Mouse (Mus musculus) forebrain, embryonic 16.5 days (tissue): ENCODE results near the gene Mtm1. TPM values are rescaled to one million over a fixed set of nuclear protein-coding genes. Genes with fewer than 3 reads are reported as not detected.

Experiments used
- ATAC-seq: fragments of 200-750 bp; cut with Nextera tagmentation; 2 replicates; pipeline ENCODE4 v1.8.0; 2017; ENCODE audit warnings: mild to moderate bottlenecking, moderate library complexity
- H3K27ac ChIP-seq: fragments of 300-500 bp; sonication (generic); 2 replicates; pipeline ENCODE4 v1.5.1; 2014; ENCODE audit warnings: low read length, control low read depth
- H3K27me3 ChIP-seq: fragments of 300-500 bp; sonication (generic); replicated peaks from 2 replicates; pipeline ENCODE4 v1.6.1; 2014; ENCODE audit warnings: low read length; ENCODE audit not compliant: control insufficient read depth, insufficient read depth
- H3K36me3 ChIP-seq: fragments of 300-500 bp; sonication (generic); 2 replicates; pipeline ENCODE4 v1.6.1; 2014; ENCODE audit not compliant: control insufficient read depth, insufficient read depth
- H3K4me1 ChIP-seq: fragments of 300-500 bp; sonication (generic); replicated peaks from 2 replicates; pipeline ENCODE4 v1.6.1; 2014; ENCODE audit warnings: low read length; ENCODE audit not compliant: control insufficient read depth, insufficient read depth
- H3K4me2 ChIP-seq: fragments of 300-500 bp; sonication (generic); 2 replicates; pipeline ENCODE4 v1.6.1; 2014; ENCODE audit warnings: mild to moderate bottlenecking, low read length, control low read depth
- H3K4me3 ChIP-seq: fragments of 300-500 bp; sonication (generic); replicated peaks from 2 replicates; pipeline ENCODE4 v1.5.1; 2014; ENCODE audit warnings: mild to moderate bottlenecking, low read length, control low read depth
- H3K9ac ChIP-seq: fragments of 300-500 bp; sonication (generic); replicated peaks from 2 replicates; pipeline ENCODE4 v1.6.1; 2014; ENCODE audit warnings: low read depth, low read length, control low read depth
- H3K9me3 ChIP-seq: fragments of 300-500 bp; sonication (generic); 2 replicates; pipeline ENCODE4 v1.6.1; 2016; ENCODE audit warnings: low read length; ENCODE audit not compliant: control insufficient read depth
- WGBS: fragments of 180-500 bp; shearing (Covaris S2); extraction: QIAGEN DNeasy Blood & Tissue Kit; methylation state at CpG from one replicate; pipeline ENCODE4 v1.1.7; 2014; 5-methylcytosine and 5-hydroxymethylcytosine counted together
- polyA plus RNA-seq: library from polyadenylated mRNA; unstranded; fragments of >200 nt; fragmentation: Nextera tagmentation; extraction: Ambion mirVana; gene quantifications from 2 replicates; pipeline ENCODE4 v1.2.1, GENCODE M21; 2015

Mtm1 gene
- polyA plus RNA-seq, 1 experiment from 2014 or later = 4.4 TPM

DNA sequence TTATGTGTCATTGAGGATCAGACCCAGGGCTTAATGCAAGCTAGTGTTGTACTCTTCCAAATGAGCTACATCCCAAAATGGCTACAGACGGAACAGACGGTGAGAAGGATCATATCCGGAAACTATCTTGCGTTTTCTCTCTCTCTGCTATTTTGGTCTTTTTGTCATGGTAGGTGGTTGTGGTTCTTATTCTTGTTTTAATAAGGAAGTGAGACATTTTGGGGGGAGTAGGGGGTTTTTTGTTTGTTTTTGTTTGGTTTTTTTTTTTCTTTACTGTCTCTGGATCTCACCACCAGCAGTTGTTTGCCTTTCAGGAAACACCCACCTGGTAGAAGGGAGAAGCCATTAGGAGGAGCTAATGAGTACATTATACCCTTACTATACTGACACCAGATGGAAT, 50.3 kb downstream of the Mtm1 start:
- Histone ChIP-seq H3K27me3 (no peaks in the 10 kb centered on the region), H3K4me3 (no peak overlapping the region), H3K4me1 (no peaks in the 10 kb centered on the region), H3K9ac (no peak overlapping the region), H3K36me3 (no peaks in the 10 kb centered on the region), H3K9me3 (no peaks in the 10 kb centered on the region), H3K27ac (no peak overlapping the region), H3K4me2 (no peak overlapping the region)
- ATAC-seq = no peak
- 97% methylated on average over 4 of the region's 4 CpGs for WGBS

DNA sequence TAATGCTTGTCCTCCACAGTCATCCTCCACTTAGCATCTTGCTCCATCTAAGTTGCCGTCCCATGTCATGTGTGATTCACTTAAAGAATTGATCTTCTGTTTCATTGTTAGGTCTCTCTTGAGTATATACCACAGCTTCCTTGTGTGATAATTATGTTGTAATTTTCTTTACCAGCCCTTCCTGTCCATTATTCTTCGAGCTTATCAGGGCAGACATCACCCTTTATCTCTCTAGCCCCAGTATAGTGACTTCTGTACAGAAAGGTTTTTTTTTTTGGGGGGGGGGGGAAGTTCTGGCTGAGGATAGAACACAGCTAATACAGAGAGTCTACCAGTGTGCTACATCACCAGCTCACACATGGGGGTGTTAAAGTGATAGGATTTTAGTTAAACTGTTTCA, 53.7 kb downstream of the Mtm1 start:
- Histone ChIP-seq H3K4me1 (no peaks in the 10 kb centered on the region), H3K9me3 (no peaks in the 10 kb centered on the region), H3K27me3 (no peaks in the 10 kb centered on the region), H3K4me3 (no peak overlapping the region), H3K9ac (no peak overlapping the region), H3K4me2 (no peak overlapping the region), H3K27ac (no peak overlapping the region), H3K36me3 (no peaks in the 10 kb centered on the region)
- ATAC-seq = no peak
- 73% methylated on average over 2 of the region's 2 CpGs for WGBS

DNA sequence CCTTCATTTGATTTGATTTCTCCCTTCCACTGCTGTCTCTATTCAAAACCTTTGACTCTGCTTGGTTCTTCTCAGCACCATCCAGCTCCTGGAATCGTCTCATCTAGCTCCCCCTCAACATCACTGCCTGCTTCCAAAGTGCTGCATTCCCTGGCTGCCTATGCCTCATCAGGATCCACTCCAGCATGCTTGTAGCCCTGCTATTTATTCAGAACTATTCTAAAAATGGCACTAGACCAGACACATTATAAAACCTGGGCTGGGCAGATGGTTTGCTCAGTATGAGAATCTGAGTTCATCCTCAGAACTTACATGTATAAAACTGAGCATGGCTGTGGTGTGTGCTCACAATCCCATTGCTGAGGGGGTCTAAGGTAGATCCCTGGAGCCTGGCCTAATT, 58.4 kb downstream of the Mtm1 start:
- H3K36me3 ChIP-seq = no peaks in the 10 kb centered on the region
- no peak overlapping the region for H3K27ac ChIP-seq
- H3K27me3 ChIP-seq = no peaks in the 10 kb centered on the region
- H3K4me3 ChIP-seq = no peak overlapping the region
- no peak overlapping the region for H3K4me2 ChIP-seq
- no peaks in the 10 kb centered on the region for H3K9me3 ChIP-seq
- H3K9ac ChIP-seq = no peak overlapping the region
- no peaks in the 10 kb centered on the region for H3K4me1 ChIP-seq
- ATAC-seq = no peak
- 57% methylated on average over 1 of the region's 1 CpGs for WGBS

DNA sequence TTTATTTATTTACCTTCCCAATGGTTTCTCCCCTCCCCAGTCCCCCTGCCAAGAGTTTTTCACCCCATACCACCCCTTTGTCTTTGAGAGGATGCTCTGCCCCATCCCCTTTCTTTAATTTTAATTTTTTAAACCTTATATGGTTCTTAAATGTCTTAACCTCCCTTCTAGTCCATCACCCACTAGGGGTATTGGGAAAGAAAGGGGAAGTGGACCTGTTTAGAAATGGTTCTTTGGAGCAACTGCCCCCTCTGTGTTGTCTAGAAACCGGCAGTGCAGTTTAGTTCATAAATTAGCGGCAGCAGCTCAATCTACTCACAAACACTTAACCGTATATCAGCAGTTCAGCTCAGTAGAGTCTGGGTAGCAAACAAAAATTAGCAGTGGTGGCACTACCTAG, 63.6 kb downstream of the Mtm1 start:
- Histone ChIP-seq H3K36me3 (no peaks in the 10 kb centered on the region), H3K9me3 (no peaks in the 10 kb centered on the region), H3K27me3 (no peaks in the 10 kb centered on the region), H3K4me1 (no peaks in the 10 kb centered on the region), H3K27ac (no peak overlapping the region), H3K4me3 (no peak overlapping the region), H3K9ac (no peak overlapping the region), H3K4me2 (no peak overlapping the region)
- 88% methylated on average over 3 of the region's 3 CpGs for WGBS
- ATAC-seq = no peak

DNA sequence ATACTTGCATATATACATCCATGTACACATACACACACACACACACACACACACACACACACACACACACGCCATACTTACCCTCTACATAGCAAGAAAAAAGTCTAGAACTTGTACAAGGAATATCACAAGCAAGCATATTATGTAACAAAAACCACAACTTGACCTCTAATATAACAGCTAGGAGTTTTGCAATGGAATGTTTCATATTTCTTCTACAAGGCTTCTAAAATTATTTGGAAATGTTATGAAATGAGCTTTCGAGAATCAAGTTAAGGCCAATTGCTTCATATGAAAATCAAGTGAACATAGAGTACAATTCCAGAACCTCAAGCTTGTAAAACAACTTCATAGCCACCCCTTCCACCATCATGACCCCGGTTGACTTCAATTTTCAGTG, 74.9 kb downstream of the Mtm1 start:
- WGBS = 92% methylated on average over 3 of the region's 3 CpGs

DNA sequence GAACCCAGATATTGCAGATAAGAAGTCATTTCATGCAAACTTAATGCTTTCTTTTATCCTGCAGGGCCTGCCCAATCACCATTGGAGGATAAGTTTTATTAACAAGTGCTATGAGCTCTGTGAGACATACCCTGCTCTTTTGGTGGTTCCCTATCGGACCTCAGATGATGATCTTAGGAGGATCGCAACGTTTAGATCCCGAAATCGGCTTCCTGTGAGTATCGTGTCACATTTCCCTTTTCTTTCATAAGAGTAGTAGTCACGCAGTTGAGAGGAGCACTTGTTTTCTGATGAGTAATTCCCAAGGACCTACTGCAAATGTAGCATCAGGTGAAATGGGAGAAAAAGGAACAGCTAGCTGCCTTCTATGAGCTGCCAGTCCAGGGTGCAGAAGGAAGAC, 76.5 kb downstream of the Mtm1 start:
- H3K4me3 ChIP-seq = no peak overlapping the region
- ATAC-seq = no peak
- 91% methylated on average over 7 of the region's 7 CpGs for WGBS
- no peak overlapping the region for H3K9ac ChIP-seq
- no peak overlapping the region for H3K4me2 ChIP-seq
- no peaks in the 10 kb centered on the region for H3K4me1 ChIP-seq
- H3K9me3 ChIP-seq = no peaks in the 10 kb centered on the region
- H3K36me3 ChIP-seq = no peaks in the 10 kb centered on the region
- H3K27me3 ChIP-seq = no peaks in the 10 kb centered on the region
- H3K27ac ChIP-seq = no peak overlapping the region

More for the DNA sequence above, 74.9 kb downstream of the Mtm1 start:
- Histone ChIP-seq H3K4me1 (no peaks in the 10 kb centered on the region), H3K9ac (no peak overlapping the region), H3K9me3 (no peaks in the 10 kb centered on the region), H3K27ac (no peak overlapping the region), H3K36me3 (no peaks in the 10 kb centered on the region), H3K4me2 (no peak overlapping the region), H3K27me3 (no peaks in the 10 kb centered on the region), H3K4me3 (no peak overlapping the region)
- ATAC-seq = no peak

DNA sequence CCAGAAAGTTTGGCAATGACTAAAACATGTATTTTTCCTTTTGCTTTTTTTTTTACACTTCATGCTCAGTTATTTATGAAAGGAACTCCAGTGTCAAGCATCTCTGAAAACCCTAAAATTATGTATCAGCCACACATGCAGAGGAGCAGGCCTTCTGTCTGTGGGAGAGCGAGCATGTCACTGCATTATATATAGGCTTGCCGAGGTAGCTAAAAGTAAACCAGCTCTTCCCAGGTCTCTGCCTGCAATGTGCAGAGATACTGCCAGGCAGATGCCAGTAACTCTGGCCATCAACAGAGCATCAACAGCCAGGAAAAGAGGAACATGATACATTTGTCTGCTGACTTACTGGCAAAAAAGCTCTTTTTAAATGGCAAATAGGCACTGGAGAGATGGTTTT, 83.6 kb downstream of the Mtm1 start:
- no peak for ATAC-seq
- Histone ChIP-seq H3K9ac (no peak overlapping the region), H3K4me2 (no peak overlapping the region), H3K27me3 (no peaks in the 10 kb centered on the region), H3K27ac (no peak overlapping the region), H3K36me3 (no peaks in the 10 kb centered on the region), H3K4me1 (no peaks in the 10 kb centered on the region), H3K4me3 (no peak overlapping the region), H3K9me3 (no peaks in the 10 kb centered on the region)
- WGBS = 94% methylated on average over 2 of the region's 2 CpGs

DNA sequence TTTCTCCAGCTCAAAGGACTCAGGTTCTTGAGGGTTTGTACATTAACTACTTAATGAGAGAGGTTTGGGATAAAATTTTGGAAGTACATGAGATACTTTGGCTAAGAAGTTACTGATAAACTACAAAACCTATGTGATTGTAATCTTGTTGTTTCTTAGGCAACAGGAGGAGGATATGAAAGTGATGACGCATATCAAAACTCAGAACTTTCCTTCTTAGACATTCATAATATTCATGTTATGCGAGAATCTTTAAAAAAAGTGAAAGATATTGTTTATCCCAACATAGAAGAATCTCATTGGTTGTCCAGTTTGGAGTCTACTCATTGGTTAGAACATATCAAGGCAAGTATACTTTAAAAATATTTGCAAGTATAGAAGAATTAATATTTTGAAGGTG, 85.4 kb downstream of the Mtm1 start:
- ATAC-seq = no peak
- H3K36me3 ChIP-seq = no peaks in the 10 kb centered on the region
- H3K4me2 ChIP-seq = no peak overlapping the region
- H3K27ac ChIP-seq = no peak overlapping the region
- no peaks in the 10 kb centered on the region for H3K27me3 ChIP-seq
- H3K9me3 ChIP-seq = no peaks in the 10 kb centered on the region
- H3K4me1 ChIP-seq = no peaks in the 10 kb centered on the region
- no peak overlapping the region for H3K9ac ChIP-seq
- H3K4me3 ChIP-seq = no peak overlapping the region
- 89% methylated on average over 2 of the region's 2 CpGs for WGBS

DNA sequence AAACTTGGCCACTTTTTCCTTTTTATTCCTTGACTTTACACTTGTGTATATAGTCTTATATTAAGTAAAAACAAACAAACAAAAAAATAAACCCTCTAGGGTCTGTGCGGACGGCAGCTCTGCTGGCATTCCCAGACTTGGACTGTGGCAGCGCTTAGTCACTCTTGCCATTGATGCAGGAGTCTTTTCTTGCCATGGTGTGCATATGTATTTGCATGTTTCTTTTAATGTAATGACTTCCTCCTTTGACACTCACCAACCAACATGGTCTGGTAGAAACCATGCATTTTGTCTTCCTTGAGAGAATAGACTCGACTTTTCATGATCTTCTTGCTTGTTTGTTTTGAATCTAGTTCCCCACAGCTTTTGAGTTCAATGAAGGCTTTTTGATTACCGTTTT, 91.6 kb downstream of the Mtm1 start:
- H3K9ac ChIP-seq = no peak overlapping the region
- 86% methylated on average over 5 of the region's 5 CpGs for WGBS
- H3K4me3 ChIP-seq = no peak overlapping the region
- H3K36me3 ChIP-seq = no peaks in the 10 kb centered on the region
- no peaks in the 10 kb centered on the region for H3K27me3 ChIP-seq
- no peak for ATAC-seq
- H3K4me1 ChIP-seq = no peaks in the 10 kb centered on the region
- H3K27ac ChIP-seq = no peak overlapping the region
- no peaks in the 10 kb centered on the region for H3K9me3 ChIP-seq
- H3K4me2 ChIP-seq = no peak overlapping the region

DNA sequence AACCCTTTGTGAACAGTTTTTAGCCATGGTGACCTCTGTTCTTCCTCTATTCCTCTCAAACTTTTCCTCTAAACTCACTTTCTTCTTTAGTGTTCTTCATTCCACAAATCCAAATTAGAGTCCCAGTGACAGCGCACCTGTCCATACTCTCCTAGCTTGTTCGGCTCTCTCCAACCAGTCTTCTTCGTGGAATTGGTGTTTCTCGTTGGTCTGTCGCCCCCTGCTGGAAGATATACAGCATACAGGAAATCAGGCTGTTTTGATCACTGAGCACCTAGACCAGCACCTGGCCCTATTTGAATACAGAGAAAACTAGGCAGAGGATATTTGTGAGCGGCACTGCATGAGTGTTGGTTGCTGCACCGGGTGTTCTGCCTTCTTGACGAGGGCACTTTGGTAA, 100.7 kb downstream of the Mtm1 start:
- ATAC-seq = peak; percentile 77
- no peak overlapping the region for H3K4me2 ChIP-seq
- no peaks in the 10 kb centered on the region for H3K4me1 ChIP-seq
- no peak overlapping the region for H3K9ac ChIP-seq
- no peaks in the 10 kb centered on the region for H3K36me3 ChIP-seq
- no peak overlapping the region for H3K27ac ChIP-seq
- 33% methylated on average over 8 of the region's 8 CpGs for WGBS
- no peaks in the 10 kb centered on the region for H3K27me3 ChIP-seq
- H3K9me3 ChIP-seq = no peaks in the 10 kb centered on the region
- no peak overlapping the region for H3K4me3 ChIP-seq
